Mouse (Mus musculus): ENCODE results near the gene Skor1. TPM values are rescaled to one million over a fixed set of nuclear protein-coding genes. Genes with fewer than 3 reads are reported as not detected.

Gene Skor1
- total RNA-seq, 2 experiments from 2014 or later = 0.10 to 0.23 TPM

DNA sequence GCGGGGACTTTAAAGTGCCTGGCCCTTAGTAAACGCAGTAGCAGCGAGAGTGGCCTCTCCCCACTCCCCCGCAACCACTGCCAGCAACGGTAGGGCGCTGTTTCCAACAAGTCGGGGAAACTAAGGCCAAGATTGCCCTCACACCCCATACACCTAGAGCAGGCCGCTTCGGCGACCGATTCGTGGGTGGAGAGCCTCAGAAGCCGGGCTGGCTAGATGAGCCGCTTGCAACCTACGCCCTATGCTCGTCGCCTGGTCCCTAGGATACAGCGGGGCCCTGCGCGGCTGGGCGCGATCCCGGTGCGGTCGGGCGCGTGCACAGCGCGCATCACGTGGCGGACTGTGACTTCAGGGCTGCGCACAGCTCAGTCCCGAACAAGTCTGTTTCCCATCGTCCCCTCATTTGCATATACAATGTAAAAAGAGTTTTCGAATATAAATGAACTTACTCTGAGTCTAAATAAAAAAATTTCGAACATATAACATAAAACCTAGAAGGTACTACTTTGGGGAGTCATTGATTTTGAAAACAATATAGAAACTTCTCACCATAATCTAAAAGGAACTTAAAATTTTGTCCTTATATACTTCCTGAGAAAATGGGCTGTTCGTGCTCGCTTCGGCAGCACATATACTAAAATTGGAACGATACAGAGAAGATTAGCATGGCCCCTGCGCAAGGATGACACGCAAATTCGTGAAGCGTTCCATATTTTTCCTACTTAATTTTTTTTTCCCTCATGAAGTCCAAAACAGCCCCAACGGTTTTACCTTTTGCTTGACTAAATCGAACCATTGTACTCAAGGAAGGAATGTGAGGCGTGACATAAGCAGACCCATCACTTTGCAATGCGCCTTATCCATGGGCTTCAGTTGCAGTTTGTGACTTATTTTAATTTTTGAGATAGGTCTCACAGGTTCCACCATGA lies 15.8 kb downstream of the Skor1 start:
- DNase-seq = peak; percentile 95

GRCm38 (mm10) chr9:63131957-63132602 lies 16.7 kb downstream of the Skor1 start:
- no peak for DNase-seq

DNA sequence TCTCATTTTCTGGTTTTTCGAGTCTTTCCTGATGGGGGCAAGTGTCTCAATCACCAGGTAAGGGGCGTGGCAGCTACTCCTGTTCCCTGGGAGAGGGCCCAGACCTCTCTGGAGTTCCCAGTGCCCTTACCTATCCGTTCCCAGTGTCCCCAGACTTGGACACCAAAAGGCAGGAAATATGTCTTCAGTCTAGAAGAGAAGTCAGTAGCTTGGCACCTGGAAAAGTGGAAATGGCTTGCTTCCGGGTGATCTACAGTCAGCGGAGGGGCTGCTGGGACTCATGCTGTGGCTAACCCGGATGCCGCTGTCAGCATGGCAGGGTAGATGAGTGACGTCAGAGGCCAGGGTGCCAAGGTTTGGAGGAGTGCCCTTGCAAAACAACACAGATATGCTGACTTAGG lies 19.1 kb downstream of the Skor1 start:
- no peak for DNase-seq

DNA sequence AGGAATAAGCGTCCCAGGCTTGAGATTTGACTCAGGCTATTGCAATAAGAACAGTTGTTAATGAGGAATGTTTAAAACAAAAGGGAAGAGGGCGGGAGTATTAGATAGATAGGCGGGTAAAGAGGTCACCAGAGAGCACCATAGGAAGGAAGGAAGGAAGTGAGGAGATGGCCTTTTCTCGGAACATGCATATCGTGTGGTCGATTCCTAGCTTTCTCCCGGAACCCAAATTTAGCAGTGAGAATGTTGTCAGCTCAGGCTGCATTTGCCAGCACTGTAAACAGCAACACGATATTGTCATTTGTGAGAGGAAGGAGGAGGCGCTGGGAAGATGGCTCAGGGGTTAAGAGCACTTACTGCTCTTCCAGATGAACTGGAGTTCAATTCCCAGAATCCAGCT lies 24.2 kb downstream of the Skor1 start:
- DNase-seq = no peak

- peak; percentile 96 for DNase-seq
Measured at GRCm38 (mm10) chr9:63123451-63124438, 25.0 kb downstream of the Skor1 start.

GRCm38 (mm10) chr9:63122161-63122833 lies 26.5 kb downstream of the Skor1 start:
- no peak for DNase-seq

GRCm38 (mm10) chr9:63118385-63118784 lies 30.4 kb downstream of the Skor1 start:
- DNase-seq = no peak

GRCm38 (mm10) chr9:63112514-63112913 lies 36.2 kb downstream of the Skor1 start:
- DNase-seq = no peak

- DNase-seq = no peak
Measured at GRCm38 (mm10) chr9:63109782-63110087, 39.0 kb downstream of the Skor1 start.

- peak; percentile 99 for DNase-seq
Measured at GRCm38 (mm10) chr9:63109020-63109781, 39.6 kb downstream of the Skor1 start.

GRCm38 (mm10) chr9:63108580-63108979 lies 40.2 kb downstream of the Skor1 start:
- DNase-seq = peak; percentile 63

DNA sequence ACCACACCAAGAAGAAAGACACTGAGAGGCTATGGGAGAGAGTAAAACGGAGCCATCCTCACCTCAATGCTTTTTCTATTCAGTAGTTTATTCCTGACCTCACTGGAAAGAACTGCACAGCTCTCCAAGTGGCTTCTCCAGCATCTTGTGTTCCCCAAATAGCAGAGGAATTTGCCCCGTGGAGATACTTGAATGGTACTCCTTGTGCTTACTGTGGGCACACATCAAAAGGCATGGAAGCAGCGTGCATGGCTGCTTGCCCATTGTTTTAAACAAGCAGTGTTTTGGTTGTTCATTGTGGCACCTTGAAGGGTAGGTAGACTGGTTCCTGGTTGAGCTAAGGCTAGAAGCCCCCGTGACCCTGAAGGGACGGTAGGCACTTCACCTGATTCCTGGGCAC lies 48.1 kb downstream of the Skor1 start:
- no peak for DNase-seq

GRCm38 (mm10) chr9:63099876-63100275 lies 48.9 kb downstream of the Skor1 start:
- no peak for DNase-seq

DNA sequence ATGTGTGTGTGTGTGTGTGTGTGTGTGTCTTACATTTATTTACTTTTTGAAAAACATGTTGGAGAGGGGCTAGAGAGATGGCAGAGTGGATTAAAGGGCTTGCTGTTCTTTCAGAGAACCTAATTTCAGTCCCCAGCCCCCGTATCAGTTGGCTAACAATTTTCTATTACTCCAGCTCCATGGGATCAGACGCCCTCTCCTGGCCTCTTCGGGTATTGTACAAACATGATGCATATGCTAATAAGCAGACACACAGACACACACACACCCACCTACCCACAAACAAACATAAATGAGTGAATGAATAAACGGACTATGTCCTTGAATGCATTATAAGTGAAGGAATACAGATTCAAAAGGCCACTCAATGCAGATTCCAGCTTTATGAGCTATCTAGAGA lies 49.4 kb downstream of the Skor1 start:
- DNase-seq = no peak

- DNase-seq = no peak
Measured at GRCm38 (mm10) chr9:63098887-63099286, 49.9 kb downstream of the Skor1 start.

DNA sequence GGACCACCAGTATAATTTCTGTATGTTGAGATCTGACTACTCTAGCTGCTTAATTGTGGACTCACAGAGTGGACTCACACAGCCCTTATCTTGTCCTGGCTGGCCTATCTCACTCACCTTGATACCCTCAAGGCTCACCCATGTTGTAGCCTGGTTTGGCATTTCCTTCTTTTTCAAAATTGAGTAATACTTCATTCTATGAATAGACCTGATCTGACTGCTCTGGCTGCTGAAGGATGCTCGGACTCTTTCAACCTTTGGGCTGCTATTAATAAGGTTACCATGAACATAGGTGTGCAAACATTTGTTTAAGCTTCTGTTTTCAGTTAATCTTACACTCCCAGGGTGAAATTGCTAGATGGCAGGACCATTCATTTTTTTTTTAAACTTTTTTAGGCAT lies 51.6 kb downstream of the Skor1 start:
- no peak for DNase-seq

GRCm38 (mm10) chr9:63094030-63094429 lies 54.7 kb downstream of the Skor1 start:
- DNase-seq = no peak

DNA sequence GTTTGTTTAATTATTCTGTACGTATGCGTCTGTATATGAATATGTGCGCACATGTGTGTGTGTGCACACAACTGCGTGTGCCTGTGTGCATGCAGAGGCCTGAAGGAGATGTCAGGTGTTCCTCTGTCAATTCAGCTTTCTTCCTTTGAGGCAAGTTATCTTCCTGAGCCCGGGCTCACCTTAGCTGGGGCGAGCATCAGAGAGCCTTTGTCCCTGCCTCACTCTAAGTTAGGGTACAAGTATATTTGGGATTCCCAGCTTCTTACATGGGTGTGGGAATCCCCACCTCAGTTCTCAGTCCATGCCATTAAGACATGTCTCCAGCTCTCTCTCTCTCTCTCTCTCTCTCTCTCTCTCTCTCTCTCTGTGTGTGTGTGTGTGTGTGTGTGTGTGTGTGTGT lies 56.2 kb downstream of the Skor1 start:
- no peak for DNase-seq

DNA sequence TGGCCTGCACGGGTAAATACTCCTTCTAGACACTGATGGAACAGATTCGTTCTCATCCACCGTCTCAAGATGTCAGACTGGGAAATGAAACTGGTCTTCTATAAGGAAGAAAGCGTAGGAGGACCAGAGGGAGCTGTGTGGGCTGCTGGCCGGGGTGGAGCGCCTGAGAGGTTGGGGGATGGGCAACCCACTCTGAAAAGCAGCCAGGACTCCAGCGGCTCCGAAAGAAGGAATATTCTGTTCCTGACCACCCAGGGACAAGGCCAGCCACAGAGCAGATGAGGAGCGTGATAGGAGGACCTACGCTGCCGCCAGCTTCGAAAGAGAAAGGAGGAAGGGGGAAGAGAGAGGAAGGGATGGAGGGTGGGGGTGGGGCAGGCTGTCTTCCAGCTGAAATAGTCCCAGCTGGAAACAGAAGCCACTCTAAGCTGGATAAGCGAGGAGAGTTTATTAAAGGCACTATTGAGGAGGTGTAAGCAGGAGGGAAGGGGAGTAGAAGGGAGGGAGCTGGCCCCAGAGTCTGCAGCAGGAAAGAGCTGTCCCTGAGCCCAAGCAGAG lies 56.7 kb downstream of the Skor1 start:
- DNase-seq = peak; percentile 80

DNA sequence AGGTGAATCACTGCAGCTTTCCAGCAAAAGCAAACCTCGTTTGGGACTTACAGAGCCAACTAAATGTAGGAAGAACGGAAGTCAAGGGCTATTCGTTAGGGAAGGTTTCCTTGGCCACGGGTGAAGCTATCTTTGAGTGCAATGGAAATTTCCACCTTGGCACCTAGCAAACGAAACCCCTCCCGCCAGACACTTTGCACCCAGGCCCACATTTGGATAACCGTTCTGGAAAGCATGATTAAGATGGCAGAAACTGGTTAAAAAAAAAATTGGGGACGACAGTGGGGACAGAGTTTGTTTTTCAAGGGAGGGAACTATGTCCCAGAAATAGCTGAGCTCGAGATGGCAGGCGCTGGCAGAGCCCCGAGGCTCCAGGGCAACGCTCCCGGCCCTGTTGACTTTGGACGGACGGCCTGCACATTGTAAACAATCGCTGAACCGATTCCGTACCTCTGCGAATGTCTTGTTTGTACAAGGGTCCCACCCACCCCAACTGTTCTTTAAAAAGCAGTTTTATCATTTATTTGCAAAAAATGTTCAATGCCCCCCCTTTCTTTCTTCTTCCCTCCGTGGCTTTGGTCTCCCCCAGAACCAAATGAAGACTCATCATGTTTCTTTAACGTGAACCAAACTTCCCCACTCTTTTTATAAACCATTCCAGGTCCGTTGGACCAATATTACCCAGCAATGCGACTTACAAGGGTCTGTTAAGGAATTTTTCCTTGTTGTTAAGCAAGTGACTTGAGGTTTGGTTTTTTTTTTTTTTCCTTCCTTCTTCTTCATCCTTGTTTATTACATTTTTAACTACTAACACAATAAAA lies 57.5 kb downstream of the Skor1 start:
- peak; percentile 62 for DNase-seq
